Mouse (Mus musculus) leukemia stem cell, adult 10-12 weeks (primary cell): ENCODE measurements around the gene Vps37c. TPM values are rescaled to one million over a fixed set of nuclear protein-coding genes. Genes with fewer than 3 reads are reported as not detected.

Experiments used
- polyA plus RNA-seq: library from polyadenylated mRNA; stranded (reverse); fragments of >175 nt; gene quantifications from 2 replicates; pipeline ENCODE4 v1.2.3, GENCODE M21; 2012; ENCODE audit warnings: low replicate concordance

Gene Vps37c
- polyA plus RNA-seq: 48.0 and 70.3 TPM in 2 replicates

DNA sequence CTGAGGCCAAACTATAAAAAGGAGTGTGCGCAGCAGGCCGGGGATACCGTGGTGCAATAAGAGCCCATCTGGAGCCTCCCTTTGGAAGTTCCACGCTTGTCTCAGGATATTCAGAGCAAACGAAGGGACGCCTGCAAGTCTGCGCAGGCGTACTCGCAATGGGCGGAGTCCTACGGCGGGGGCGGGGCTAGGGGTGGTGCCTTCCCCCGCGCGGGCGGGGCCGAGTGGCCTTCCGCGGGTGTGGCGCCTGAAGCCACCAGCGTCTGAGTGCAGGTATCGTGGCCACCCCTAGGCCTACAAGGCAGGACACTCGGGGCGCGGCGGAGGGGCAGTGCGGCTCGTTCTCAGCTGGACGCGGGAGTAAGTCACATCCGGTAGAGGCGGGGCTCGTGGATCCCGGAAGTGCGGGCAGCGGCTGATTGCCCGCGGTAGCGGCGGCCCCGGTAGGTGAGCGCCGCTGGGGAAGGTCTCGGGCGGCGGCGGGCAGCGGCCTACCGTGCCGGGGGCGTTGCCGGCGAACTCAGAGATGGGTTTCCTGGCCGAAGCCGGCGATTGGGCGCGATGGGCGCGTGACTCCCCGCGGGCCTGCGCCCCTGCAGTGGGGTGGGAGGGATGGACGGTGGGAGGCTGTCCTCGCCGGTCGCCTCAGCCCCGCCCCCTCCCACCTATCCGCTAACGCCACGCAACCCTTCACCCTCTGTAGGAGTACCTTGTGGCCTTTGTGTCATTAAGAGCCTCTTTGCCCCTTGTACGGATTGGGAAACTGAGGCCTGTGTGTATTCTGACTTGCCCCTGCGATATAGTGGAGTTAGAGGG, at the start of gene Vps37c:
TSS of gene Vps37c (plus strand) at position 199 of the 816 bp plus-strand sequence.

DNA sequence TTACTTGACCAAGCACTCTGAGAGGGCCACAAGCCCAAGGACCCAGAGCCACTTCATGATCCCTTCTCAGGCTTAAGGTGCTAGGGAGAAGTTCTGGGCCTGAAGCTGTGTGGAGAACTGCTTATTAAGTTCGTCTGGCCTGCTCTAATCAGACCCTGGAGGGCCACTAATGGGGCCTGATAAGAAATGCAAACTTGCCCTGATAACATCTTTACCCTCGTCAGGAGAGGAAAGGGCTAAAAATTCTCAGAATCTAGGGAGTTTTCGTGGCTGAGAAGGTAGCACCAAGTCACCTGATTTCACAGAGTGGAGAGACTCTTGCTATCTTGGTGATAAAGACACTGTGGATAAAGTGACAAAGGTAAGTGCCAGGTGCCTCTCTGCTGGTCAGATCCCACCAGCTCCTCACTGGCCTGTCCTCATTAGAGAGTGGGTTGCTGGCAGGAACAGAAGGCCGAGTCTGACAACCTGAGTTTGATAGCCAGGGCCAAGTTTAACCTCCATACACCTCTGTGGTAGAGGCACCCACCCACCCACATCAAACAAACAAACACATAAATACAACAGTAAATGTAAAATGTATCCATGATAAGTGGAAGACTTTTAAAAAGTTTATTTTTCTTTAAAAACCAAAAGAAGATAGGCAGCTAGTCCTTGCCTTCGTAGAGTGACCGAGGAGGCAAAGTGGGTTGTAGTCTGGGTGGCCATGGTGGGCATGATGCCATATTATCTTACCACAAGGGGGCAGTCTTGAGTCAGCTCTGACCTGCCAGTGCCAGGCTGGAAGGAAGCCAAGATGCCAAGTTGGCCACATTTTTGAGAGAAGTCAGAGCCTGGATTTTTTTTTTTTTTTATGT, 10.4 kb upstream of the Vps37c start, which contains the start of gene Pga5:
TSS of gene Pga5 (minus strand) at position 157 of the 857 bp plus-strand sequence.

DNA sequence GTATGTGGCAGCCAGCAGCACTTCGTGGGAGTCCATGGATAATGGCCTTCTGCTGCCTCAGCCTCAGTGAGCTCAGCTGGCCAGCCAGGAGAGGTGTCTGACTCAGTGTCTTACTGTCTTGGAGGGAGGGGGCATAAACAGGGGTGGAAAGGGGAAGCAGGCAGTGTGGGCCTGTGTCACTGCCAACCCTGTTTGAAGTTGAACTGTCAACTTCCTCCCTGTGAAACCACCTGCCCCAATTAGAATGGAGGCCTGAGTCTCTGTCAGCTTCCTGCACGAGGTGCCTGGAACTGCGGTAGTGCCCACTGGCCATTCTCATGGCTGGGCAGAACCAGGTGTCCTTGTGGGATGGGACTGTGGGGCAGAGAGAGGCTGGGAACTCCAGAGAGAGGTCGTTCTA, 50.3 kb downstream of the Vps37c start, which contains the start of gene Cd5:
TSS of gene Cd5 (minus strand) at position 192 of the 400 bp plus-strand sequence.

Other genes starting within 250 kb of the Vps37c start
- not detected in 2 replicates for gene Lrrc10b, start 231.3 kb upstream of the Vps37c start, polyA plus RNA-seq
- gene Ppp1r32, start 205.8 kb upstream of the Vps37c start, polyA plus RNA-seq: 1.6 and 2.4 TPM in 2 replicates
- 19.7 and 89.8 TPM in 2 replicates for gene Cpsf7, start 163.5 kb upstream of the Vps37c start, polyA plus RNA-seq
- gene Sdhaf2, start 162.6 kb upstream of the Vps37c start, polyA plus RNA-seq: 2.7 and 8.7 TPM in 2 replicates
- 1.7 and 3.3 TPM in 2 replicates for gene Tmem216, start 132.5 kb upstream of the Vps37c start, polyA plus RNA-seq
- 7.5 and 31.2 TPM in 2 replicates for gene Cyb561a3, start 111.6 kb upstream of the Vps37c start, polyA plus RNA-seq
- 3.3 and 5.8 TPM in 2 replicates for gene Tmem138, start 111.4 kb upstream of the Vps37c start, polyA plus RNA-seq
- gene Ddb1, start 83.4 kb upstream of the Vps37c start, polyA plus RNA-seq: 11.8 and 24.1 TPM in 2 replicates
- gene Tkfc, start 83.1 kb upstream of the Vps37c start, polyA plus RNA-seq: 1.1 and 2.8 TPM in 2 replicates
- gene Vwce, start 54.5 kb upstream of the Vps37c start, polyA plus RNA-seq: 2.5 and 4.1 TPM in 2 replicates
- not detected in 2 replicates for gene Pga5, start 10.7 kb upstream of the Vps37c start, polyA plus RNA-seq
- gene Cd5, start 50.3 kb downstream of the Vps37c start, polyA plus RNA-seq: 10.7 and 14.3 TPM in 2 replicates
- gene Cd6, start 141.3 kb downstream of the Vps37c start, polyA plus RNA-seq: 2.9 and 8.2 TPM in 2 replicates
- gene Slc15a3, start 151.0 kb downstream of the Vps37c start, polyA plus RNA-seq: 19.9 and 26.4 TPM in 2 replicates
- gene Tmem132a, start 181.2 kb downstream of the Vps37c start, polyA plus RNA-seq: 1.3 and 1.8 TPM in 2 replicates
- 33.2 and 56.1 TPM in 2 replicates for gene Tmem109, start 193.3 kb downstream of the Vps37c start, polyA plus RNA-seq
- 47.7 and 50.8 TPM in 2 replicates for gene Prpf19, start 206.5 kb downstream of the Vps37c start, polyA plus RNA-seq
- gene Zp1, start 231.9 kb downstream of the Vps37c start, polyA plus RNA-seq: not detected in 2 replicates
- 0.07 TPM in 1 of 2 replicates, not detected in the other for gene Ptgdr2, start 248.4 kb downstream of the Vps37c start, polyA plus RNA-seq